Mouse (Mus musculus) kidney, embryonic 15.5 days (tissue): ENCODE results near the gene Dcst2. TPM values are rescaled to one million over a fixed set of nuclear protein-coding genes. Genes with fewer than 3 reads are reported as not detected.

Source experiments
- ATAC-seq: fragments of 200-750 bp; cut with Nextera tagmentation; replicated peaks from 2 replicates; pipeline ENCODE4 v1.8.0; 2017; ENCODE audit warnings: moderate TSS enrichment; ENCODE audit not compliant: low FRiP score
- H3K27ac ChIP-seq: fragments of 300-500 bp; sonication (generic); 2 replicates; pipeline ENCODE4 v1.5.1; 2015; ENCODE audit warnings: mild to moderate bottlenecking, inconsistent platforms
- H3K27me3 ChIP-seq: fragments of 300-500 bp; sonication (generic); 2 replicates; pipeline ENCODE4 v1.6.1; 2015; ENCODE audit warnings: inconsistent platforms
- H3K36me3 ChIP-seq: fragments of 300-500 bp; sonication (generic); 2 replicates; pipeline ENCODE4 v1.6.1; 2015; ENCODE audit warnings: inconsistent platforms
- H3K4me1 ChIP-seq: fragments of 300-500 bp; sonication (generic); 2 replicates; pipeline ENCODE4 v1.6.1; 2015; ENCODE audit warnings: inconsistent platforms
- H3K4me2 ChIP-seq: fragments of 300-500 bp; sonication (generic); 2 replicates; pipeline ENCODE4 v1.6.1; 2015; ENCODE audit warnings: moderate library complexity, mild to moderate bottlenecking, inconsistent platforms
- H3K4me3 ChIP-seq: fragments of 300-500 bp; sonication (generic); replicated peaks from 2 replicates; pipeline ENCODE4 v1.5.1; 2015; ENCODE audit warnings: mild to moderate bottlenecking, inconsistent platforms
- H3K9ac ChIP-seq: fragments of 300-500 bp; sonication (generic); 2 replicates; pipeline ENCODE4 v1.6.1; 2015; ENCODE audit warnings: mild to moderate bottlenecking, inconsistent platforms
- H3K9me3 ChIP-seq: fragments of 300-500 bp; sonication (generic); replicated peaks from 2 replicates; pipeline ENCODE4 v1.6.1; 2016; ENCODE audit warnings: inconsistent platforms
- WGBS: fragments of 180-500 bp; shearing (Covaris S2); methylation state at CpG from one replicate; pipeline ENCODE4 v1.1.7; 2015; ENCODE audit warnings: mixed read lengths; 5-methylcytosine and 5-hydroxymethylcytosine counted together
- polyA plus RNA-seq: library from polyadenylated mRNA; unstranded; fragments of >200 nt; fragmentation: Nextera tagmentation; extraction: Ambion mirVana; gene quantifications from 2 replicates; pipeline ENCODE4 v1.2.1, GENCODE M21; 2015

Dcst2 gene
- polyA plus RNA-seq, 1 experiment from 2014 or later, result 0.34 TPM

DNA sequence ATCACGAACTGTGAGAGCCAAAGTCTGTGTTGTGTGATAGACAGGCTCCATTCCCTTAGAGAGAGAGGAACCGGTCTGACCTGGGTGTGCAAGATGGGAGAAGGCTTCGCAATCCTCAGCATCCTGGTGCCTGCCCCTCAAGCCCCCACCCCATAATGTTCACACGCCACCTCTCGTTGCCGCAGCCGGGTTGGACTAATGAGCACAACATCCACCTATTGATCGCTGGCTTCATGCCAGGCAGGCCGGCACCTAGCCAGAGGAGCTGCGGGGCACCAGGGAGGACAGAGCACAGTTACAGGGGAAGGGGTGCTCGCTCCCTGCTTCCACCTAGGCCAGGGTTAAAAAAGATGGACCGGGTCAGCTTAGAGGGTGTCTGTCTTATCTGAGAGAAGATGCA lies 29.3 kb upstream of the Dcst2 start:
- H3K4me2 ChIP-seq, result no peak overlapping the region
- 38% methylated on average over 12 of the region's 12 CpGs for WGBS
- ATAC-seq, result no peak
- H3K27ac ChIP-seq, result peak overlapping the region; percentile 46; the same call in 1 of the 2 replicates
- peaks cover 30% of the 10 kb centered on the region for H3K36me3 ChIP-seq
- H3K4me1 ChIP-seq, result peaks cover 67% of the 10 kb centered on the region
- H3K9me3 ChIP-seq, result no peaks in the 10 kb centered on the region
- H3K4me3 ChIP-seq, result no peak overlapping the region
- H3K9ac ChIP-seq, result no peak overlapping the region
- 0 out of 2 replicates have a peak, but pooled peaks cover 4% of the 10 kb centered on the region for H3K27me3 ChIP-seq

- Histone ChIP-seq H3K4me3 (no peak overlapping the region), H3K4me2 (no peak overlapping the region), H3K4me1 (peaks cover 64% of the 10 kb centered on the region), H3K9me3 (no peaks in the 10 kb centered on the region), H3K27ac (no peak overlapping the region), H3K36me3 (peaks cover 30% of the 10 kb centered on the region), H3K27me3 (0 out of 2 replicates have a peak, but pooled peaks cover 4% of the 10 kb centered on the region), H3K9ac (no peak overlapping the region)
- 56% methylated on average over 11 of the region's 11 CpGs for WGBS
- no peak for ATAC-seq
Observed at GRCm38 (mm10) chr3:89333053-89333452, 28.7 kb upstream of the Dcst2 start.

- peak overlapping the region; percentile 96 for H3K4me3 ChIP-seq
- H3K9me3 ChIP-seq, result no peaks in the 10 kb centered on the region
- 21% methylated on average over 6 of the region's 6 CpGs for WGBS
- peak overlapping the region; percentile 96 for H3K9ac ChIP-seq
- H3K4me1 ChIP-seq, result peaks cover 77% of the 10 kb centered on the region
- H3K27ac ChIP-seq, result peak overlapping the region; percentile 94
- H3K27me3 ChIP-seq, result no peaks in the 10 kb centered on the region
- peak overlapping the region; percentile 75 for H3K4me2 ChIP-seq
- no peak for ATAC-seq
- H3K36me3 ChIP-seq, result peaks cover 37% of the 10 kb centered on the region
Observed at GRCm38 (mm10) chr3:89336529-89336928, 25.2 kb upstream of the Dcst2 start.

DNA sequence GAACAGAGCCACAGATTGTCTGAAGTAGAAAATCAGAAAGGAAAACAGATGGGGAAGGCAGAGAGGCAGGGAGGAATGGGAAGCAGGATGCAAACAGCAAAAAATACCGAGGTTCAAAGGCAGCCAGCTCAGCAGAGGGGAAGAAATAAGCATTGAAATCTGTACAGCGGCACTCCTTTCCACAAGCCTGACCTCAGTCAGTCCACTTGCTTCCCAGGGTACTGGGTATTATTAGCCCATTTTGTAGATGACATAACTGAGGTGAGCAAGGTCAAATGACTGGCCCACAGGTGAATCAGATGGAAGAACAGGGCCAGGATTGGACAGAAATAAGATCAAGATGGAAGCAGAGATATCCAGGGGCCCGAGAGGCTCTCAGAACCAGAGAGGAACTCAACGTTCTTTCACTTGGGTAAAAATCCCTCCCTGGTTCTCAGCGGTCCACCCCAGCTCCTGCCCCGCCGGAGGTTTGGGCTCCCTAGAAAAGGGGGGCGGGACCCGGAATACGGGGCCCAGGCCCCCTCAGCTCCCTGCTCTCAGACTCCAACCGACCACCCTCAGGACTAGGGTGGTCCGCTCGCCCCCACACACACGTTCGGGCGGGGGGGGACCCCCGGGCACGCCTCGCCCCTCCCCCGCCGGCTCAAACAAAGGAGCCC lies 24.6 kb upstream of the Dcst2 start:
- H3K9me3 ChIP-seq, result no peaks in the 10 kb centered on the region
- H3K36me3 ChIP-seq, result peaks cover 44% of the 10 kb centered on the region
- H3K27ac ChIP-seq, result peak overlapping the region; percentile 94
- peaks cover 71% of the 10 kb centered on the region for H3K4me1 ChIP-seq
- peak overlapping the region; percentile 75 for H3K4me2 ChIP-seq
- H3K9ac ChIP-seq, result peak overlapping the region; percentile 96
- peak overlapping the region; percentile 96 for H3K4me3 ChIP-seq
- no peaks in the 10 kb centered on the region for H3K27me3 ChIP-seq
- no peak for ATAC-seq
- WGBS, result 3% methylated on average over 20 of the region's 21 CpGs

- Histone ChIP-seq H3K4me3 (peak within 1 kb of the TSS; percentile 96), H3K27ac (peak within 1 kb of the TSS; percentile 94), H3K9me3 (no peaks in the 10 kb centered on the region), H3K9ac (peak within 1 kb of the TSS; percentile 96), H3K4me1 (peaks cover 64% of the 10 kb centered on the region), H3K4me2 (peak within 1 kb of the TSS; percentile 75), H3K36me3 (peaks cover 45% of the 10 kb centered on the region), H3K27me3 (no peaks in the 10 kb centered on the region)
- peak; percentile 90 for ATAC-seq
- under 1% methylated on average over 42 of the region's 44 CpGs for WGBS
Observed at GRCm38 (mm10) chr3:89337721-89338578, 23.8 kb upstream of the Dcst2 start, which contains the start of gene Efna4. Gene Efna4, minus strand, starts transcription at chr3:89338028.

- ATAC-seq, result 0 out of 2 replicates have a peak, but pooled peaks have one; percentile 1
- peak overlapping the region; percentile 75; the same call in 1 of the 2 replicates for H3K4me2 ChIP-seq
Observed at GRCm38 (mm10) chr3:89339416-89339815, 22.4 kb upstream of the Dcst2 start.

DNA sequence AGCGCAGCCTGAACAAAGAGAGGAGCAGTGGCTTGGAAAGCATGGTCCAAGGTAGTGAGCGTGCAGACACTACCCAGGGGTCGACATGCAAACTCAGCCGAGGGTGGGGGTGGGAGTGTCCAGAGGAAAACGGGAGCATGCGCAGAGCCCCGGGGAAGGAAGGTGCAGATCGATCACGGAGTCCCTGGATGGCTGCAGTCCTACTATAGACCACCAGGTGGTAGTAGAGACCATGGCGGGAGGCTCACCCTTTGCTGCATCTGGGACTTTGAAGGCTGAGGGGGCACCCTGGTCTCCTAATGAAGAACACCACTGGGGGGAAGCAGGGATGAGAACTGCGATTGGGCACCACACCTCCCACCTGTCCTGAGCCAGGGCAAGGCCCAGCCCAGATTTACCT lies 21.3 kb upstream of the Dcst2 start:
- peaks cover 45% of the 10 kb centered on the region for H3K36me3 ChIP-seq
- no peak for ATAC-seq
- H3K9me3 ChIP-seq, result no peaks in the 10 kb centered on the region
- peak overlapping the region; percentile 35 for H3K4me3 ChIP-seq
- H3K27ac ChIP-seq, result no peak overlapping the region
- no peaks in the 10 kb centered on the region for H3K27me3 ChIP-seq
- peak overlapping the region; percentile 38; the same call in 1 of the 2 replicates for H3K9ac ChIP-seq
- peaks cover 49% of the 10 kb centered on the region for H3K4me1 ChIP-seq
- H3K4me2 ChIP-seq, result peak overlapping the region; percentile 62
- WGBS, result 5% methylated on average over 11 of the region's 11 CpGs

More at GRCm38 (mm10) chr3:89339416-89339815, 22.4 kb upstream of the Dcst2 start:
- WGBS, result 20% methylated on average over 8 of the region's 8 CpGs
- no peak overlapping the region for H3K9ac ChIP-seq
- peaks cover 59% of the 10 kb centered on the region for H3K4me1 ChIP-seq
- H3K36me3 ChIP-seq, result peaks cover 45% of the 10 kb centered on the region
- H3K27ac ChIP-seq, result peak overlapping the region; percentile 19; the same call in 1 of the 2 replicates
- H3K27me3 ChIP-seq, result no peaks in the 10 kb centered on the region
- no peak overlapping the region; the same call in 1 of the 2 replicates for H3K4me3 ChIP-seq
- no peaks in the 10 kb centered on the region for H3K9me3 ChIP-seq

DNA sequence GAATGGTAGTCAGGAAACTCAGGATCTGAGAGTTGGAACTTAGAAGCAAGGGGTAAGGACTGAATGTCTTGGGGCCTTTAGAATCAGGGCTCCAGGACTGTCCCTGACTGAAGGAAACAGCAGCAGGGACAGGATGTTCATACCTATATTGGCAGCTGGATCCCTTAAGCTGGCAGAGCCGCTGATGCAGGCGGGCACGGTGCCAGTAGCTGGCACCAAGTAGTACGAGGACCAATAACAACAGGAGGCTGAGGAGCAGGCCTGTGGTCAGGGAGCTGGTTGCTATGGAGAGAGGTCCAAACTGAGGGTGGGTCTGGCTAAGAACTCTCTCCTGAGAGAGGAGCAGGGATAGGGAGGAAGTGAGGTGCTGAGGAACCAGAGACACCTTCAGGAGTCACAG lies 20.0 kb upstream of the Dcst2 start:
- no peaks in the 10 kb centered on the region for H3K9me3 ChIP-seq
- no peak overlapping the region for H3K27ac ChIP-seq
- no peak overlapping the region for H3K4me2 ChIP-seq
- ATAC-seq, result no peak
- H3K4me3 ChIP-seq, result no peak overlapping the region
- H3K27me3 ChIP-seq, result no peaks in the 10 kb centered on the region
- WGBS, result 91% methylated on average over 4 of the region's 4 CpGs
- H3K9ac ChIP-seq, result no peak overlapping the region
- H3K4me1 ChIP-seq, result peaks cover 35% of the 10 kb centered on the region
- H3K36me3 ChIP-seq, result peaks cover 55% of the 10 kb centered on the region

- WGBS, result 83% methylated on average over 7 of the region's 7 CpGs
- Histone ChIP-seq H3K27me3 (no peaks in the 10 kb centered on the region), H3K4me1 (peaks cover 37% of the 10 kb centered on the region), H3K4me3 (no peak overlapping the region), H3K9ac (no peak overlapping the region), H3K4me2 (no peak overlapping the region), H3K36me3 (peaks cover 58% of the 10 kb centered on the region), H3K9me3 (no peaks in the 10 kb centered on the region), H3K27ac (no peak overlapping the region)
- no peak for ATAC-seq
Observed at GRCm38 (mm10) chr3:89343279-89343678, 18.5 kb upstream of the Dcst2 start.

DNA sequence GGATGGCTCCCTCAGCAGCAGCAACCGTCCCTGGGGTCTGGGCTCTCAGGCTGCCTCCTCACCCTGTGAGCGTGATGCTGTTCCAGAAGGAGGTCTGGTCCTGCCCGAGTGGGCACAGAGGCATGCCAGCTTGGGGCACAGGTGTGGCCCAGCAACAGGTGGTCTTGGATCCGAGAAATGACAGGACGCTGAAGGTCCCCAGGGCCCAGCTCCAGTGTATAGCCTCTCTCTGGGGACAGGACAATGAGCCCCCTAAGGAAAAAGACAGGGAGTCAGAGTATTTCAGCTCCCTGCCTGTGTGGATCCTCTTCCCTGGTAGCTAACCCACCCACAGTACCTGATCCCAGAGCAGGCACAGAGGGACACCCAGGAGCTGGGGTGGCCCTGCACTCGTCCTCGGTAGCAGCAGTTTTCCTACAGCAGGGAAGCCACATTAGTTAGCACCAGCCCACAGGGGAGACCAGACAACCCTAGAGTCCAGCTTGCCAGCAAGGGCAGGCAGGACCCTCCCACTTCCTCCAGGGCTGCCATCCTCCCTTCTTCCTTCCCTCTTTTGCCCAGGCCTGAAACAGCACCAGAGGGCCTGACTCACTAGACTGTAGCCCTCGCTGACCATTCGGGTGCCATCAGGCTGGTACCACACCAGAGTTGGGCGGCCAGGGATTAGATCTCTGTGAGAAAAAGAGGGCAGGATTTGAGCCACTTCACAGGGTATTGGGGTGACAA lies 14.8 kb upstream of the Dcst2 start:
- Histone ChIP-seq H3K9me3 (no peaks in the 10 kb centered on the region), H3K4me2 (no peak overlapping the region), H3K36me3 (peaks cover 47% of the 10 kb centered on the region), H3K9ac (no peak overlapping the region), H3K27me3 (0 out of 2 replicates have a peak, but pooled peaks cover 7% of the 10 kb centered on the region), H3K4me1 (peaks cover 38% of the 10 kb centered on the region), H3K4me3 (no peak overlapping the region), H3K27ac (peak overlapping the region; percentile 24; the same call in 1 of the 2 replicates)
- WGBS, result 78% methylated on average over 10 of the region's 10 CpGs
- no peak for ATAC-seq

DNA sequence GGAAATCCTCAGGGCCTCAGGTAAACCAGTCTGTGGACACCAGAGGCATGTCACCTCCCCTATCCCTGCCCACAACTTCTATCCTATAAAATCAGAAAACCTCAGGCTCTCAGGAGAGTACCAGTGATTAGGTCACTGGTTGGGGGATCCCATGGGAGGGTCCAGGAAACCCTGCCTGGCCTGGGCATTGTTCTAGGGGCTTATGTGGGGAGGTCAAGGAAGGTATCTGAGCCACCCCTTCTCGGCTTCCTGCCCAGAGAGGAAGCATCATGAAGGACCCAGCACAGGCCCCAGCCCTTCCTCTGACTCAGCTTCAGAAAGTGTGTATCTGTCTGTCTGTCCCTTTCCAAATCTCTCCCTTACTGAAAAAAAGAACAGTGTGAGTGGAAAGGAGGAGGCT lies 13.9 kb upstream of the Dcst2 start:
- 0 out of 2 replicates have a peak overlapping the region, but pooled peaks have one; percentile 65 for H3K9ac ChIP-seq

More for the DNA sequence above, 13.9 kb upstream of the Dcst2 start:
- peak overlapping the region; percentile 77 for H3K4me3 ChIP-seq
- ATAC-seq, result no peak
- peaks cover 41% of the 10 kb centered on the region for H3K4me1 ChIP-seq
- H3K9me3 ChIP-seq, result no peaks in the 10 kb centered on the region
- WGBS, result 59% methylated on average over 1 of the region's 1 CpGs
- peak overlapping the region; percentile 82 for H3K27ac ChIP-seq
- H3K4me2 ChIP-seq, result peak overlapping the region; percentile 99
- H3K27me3 ChIP-seq, result 0 out of 2 replicates have a peak, but pooled peaks cover 7% of the 10 kb centered on the region
- H3K36me3 ChIP-seq, result peaks cover 37% of the 10 kb centered on the region
